Mouse (Mus musculus) CH12.LX (cell line): ENCODE measurements at regions not wholly inside any gene's neighbourhood (a gene's known extent, or its start where the extent isn't known, plus 50 kb on each side); places are given as distances from the start of the nearest gene placed in this dataset.

ENCODE experiments used
- DNase-seq: peaks from one replicate; pipeline ENCODE4 v3.0.0-alpha.2; 2013; ENCODE audit errors: extremely low read depth
- H3K27ac ChIP-seq: 2 replicates; pipeline ENCODE4 v1.5.1; 2012; ENCODE audit warnings: low read depth, mild to moderate bottlenecking, control low read depth, moderate library complexity; ENCODE audit not compliant: insufficient read depth
- H3K27me3 ChIP-seq: replicated peaks from 2 replicates; pipeline ENCODE3; 2012; ENCODE audit warnings: inconsistent platforms
- H3K36me3 ChIP-seq, 2 experiments: replicated peaks in 1 of 2; 2 replicates each; pipeline versions ENCODE3 to v1.6.1; 2012; ENCODE audit warnings: inconsistent platforms in 1 of 2, low read length in 1 of 2, mild to moderate bottlenecking in 1 of 2, mixed read lengths in 1 of 2, moderate library complexity in 1 of 2; ENCODE audit not compliant: control insufficient read depth in 1 of 2, insufficient read depth in 1 of 2
- H3K4me1 ChIP-seq, 2 experiments: 2 replicates each; pipeline ENCODE4 v1.6.1; 2012; ENCODE audit warnings: inconsistent platforms in 1 of 2, moderate library complexity in 1 of 2; ENCODE audit not compliant: insufficient read depth in 2 of 2, control insufficient read depth in 1 of 2
- H3K4me2 ChIP-seq: 2 replicates; pipeline ENCODE4 v1.6.1; 2012; ENCODE audit warnings: low read depth, mild to moderate bottlenecking, control low read depth; ENCODE audit not compliant: poor library complexity, insufficient read depth, severe bottlenecking
- H3K4me3 ChIP-seq, 3 experiments: fragments of 150-350 bp in 1 of 3; sonication (generic) in 1 of 3; replicated peaks in 1 of 3; 2 replicates each; pipeline versions ENCODE3 to v1.5.1; 2011 to 2012; ENCODE audit warnings: low read depth in 2 of 3, low read length in 2 of 3, mild to moderate bottlenecking in 2 of 3, moderate library complexity in 2 of 3, control low read depth in 1 of 3, improper control_type of control experiment in 1 of 3, inconsistent platforms in 1 of 3, mixed read lengths in 1 of 3; ENCODE audit not compliant: poor library complexity in 1 of 3
- H3K79me2 ChIP-seq: replicated peaks from 2 replicates; pipeline ENCODE4 v1.6.1; 2012; ENCODE audit warnings: mild to moderate bottlenecking, moderate library complexity; ENCODE audit not compliant: control insufficient read depth, poor library complexity, insufficient read depth, severe bottlenecking; ENCODE audit errors: extremely low read depth
- H3K9ac ChIP-seq: 2 replicates; pipeline ENCODE4 v1.6.1; 2012; ENCODE audit warnings: low read depth, mild to moderate bottlenecking, control low read depth, moderate library complexity; ENCODE audit not compliant: insufficient read depth
- H3K9me3 ChIP-seq: replicated peaks from 2 replicates; pipeline ENCODE3; 2012; ENCODE audit warnings: low read length, inconsistent platforms, mixed read lengths
- CHD1 ChIP-seq: IDR thresholded peaks from 2 replicates; pipeline ENCODE4 v1.6.1; 2012; ENCODE audit warnings: low read depth, low read length, improper control_type of control experiment, inconsistent platforms
- CHD2 ChIP-seq: IDR thresholded peaks from 2 replicates; pipeline ENCODE4 v1.6.1; 2011; ENCODE audit warnings: low read length, improper control_type of control experiment
- CTCF ChIP-seq, 2 experiments: IDR thresholded peaks in 1 of 2; conservative IDR thresholded peaks in 1 of 2; 2 replicates each; pipeline ENCODE4 v1.5.1; 2011 to 2012; ENCODE audit warnings: low read depth in 2 of 2, low read length in 2 of 2, improper control_type of control experiment in 1 of 2, inconsistent platforms in 1 of 2, mild to moderate bottlenecking in 1 of 2, moderate library complexity in 1 of 2
- ELF1 ChIP-seq: IDR thresholded peaks from 2 replicates; pipeline ENCODE4 v1.6.1; 2014; ENCODE audit warnings: low read depth, mild to moderate bottlenecking, inconsistent platforms, low read length, improper control_type of control experiment
- EP300 ChIP-seq: IDR thresholded peaks from 2 replicates; pipeline ENCODE4 v1.6.1; 2011; ENCODE audit warnings: low read length, improper control_type of control experiment
- ETS1 ChIP-seq: conservative IDR thresholded peaks from 2 replicates; pipeline ENCODE4 v1.6.1; 2012; ENCODE audit warnings: low read depth, mild to moderate bottlenecking, inconsistent platforms, low read length, improper control_type of control experiment, moderate library complexity
- GABPA ChIP-seq: IDR thresholded peaks from 2 replicates; pipeline ENCODE4 v1.6.1; 2012; ENCODE audit warnings: low read depth, low read length, improper control_type of control experiment, inconsistent platforms; ENCODE audit not compliant: insufficient replicate concordance
- IRF4 ChIP-seq: IDR thresholded peaks from 2 replicates; pipeline ENCODE4 v1.6.1; 2014; ENCODE audit warnings: low read depth, mild to moderate bottlenecking, inconsistent platforms, low read length, improper control_type of control experiment
- JUN ChIP-seq: IDR thresholded peaks from 2 replicates; pipeline ENCODE4 v1.6.1; 2011; ENCODE audit warnings: low read depth, mild to moderate bottlenecking, low read length, improper control_type of control experiment, moderate library complexity; ENCODE audit not compliant: insufficient read depth
- JUND ChIP-seq: conservative IDR thresholded peaks from 2 replicates; pipeline ENCODE4 v1.6.1; 2011; ENCODE audit warnings: low read depth, low read length, improper control_type of control experiment
- KAT2A ChIP-seq: IDR thresholded peaks from 2 replicates; pipeline ENCODE4 v1.6.1; 2012; ENCODE audit warnings: low read length, improper control_type of control experiment, inconsistent platforms; ENCODE audit not compliant: insufficient replicate concordance
- MAFK ChIP-seq: IDR thresholded peaks from 2 replicates; pipeline ENCODE4 v1.6.1; 2011; ENCODE audit warnings: low read length, improper control_type of control experiment; ENCODE audit not compliant: insufficient replicate concordance
- MAZ ChIP-seq: IDR thresholded peaks from 2 replicates; pipeline ENCODE4 v1.6.1; 2012; ENCODE audit warnings: low read depth, mild to moderate bottlenecking, inconsistent platforms, low read length, improper control_type of control experiment, moderate library complexity
- NRF1 ChIP-seq: IDR thresholded peaks from 2 replicates; pipeline ENCODE4 v1.6.1; 2014; ENCODE audit warnings: low read depth, mild to moderate bottlenecking, inconsistent platforms, low read length, improper control_type of control experiment, moderate library complexity
- PAX5 ChIP-seq: IDR thresholded peaks from 2 replicates; pipeline ENCODE4 v1.6.1; 2012; ENCODE audit warnings: low read length, inconsistent platforms, mixed read lengths
- POLR2AphosphoS2 ChIP-seq: IDR thresholded peaks from 2 replicates; pipeline ENCODE4 v1.6.1; 2011; ENCODE audit warnings: low read depth, low read length, improper control_type of control experiment
- TCF12 ChIP-seq: IDR thresholded peaks from 2 replicates; pipeline ENCODE4 v1.6.1; 2014; ENCODE audit warnings: low read depth, mild to moderate bottlenecking, inconsistent platforms, low read length, improper control_type of control experiment
- USF1 ChIP-seq: IDR thresholded peaks from 2 replicates; pipeline ENCODE4 v1.6.1; 2014; ENCODE audit warnings: low read depth, mild to moderate bottlenecking, inconsistent platforms, low read length, improper control_type of control experiment
- ZC3H11A ChIP-seq: IDR thresholded peaks from 2 replicates; pipeline ENCODE4 v1.6.1; 2012; ENCODE audit warnings: low read depth, mild to moderate bottlenecking, inconsistent platforms, low read length, improper control_type of control experiment
- ZKSCAN1 ChIP-seq: IDR thresholded peaks from 2 replicates; pipeline ENCODE4 v1.6.1; 2012; ENCODE audit warnings: low read depth, inconsistent platforms, low read length, improper control_type of control experiment, borderline replicate concordance
- ZNF384 ChIP-seq: IDR thresholded peaks from 2 replicates; pipeline ENCODE4 v1.6.1; 2012; ENCODE audit warnings: low read depth, low read length, improper control_type of control experiment, inconsistent platforms
- dilution Hi-C: fragments of 300-500 bp; cut with MboI; formaldehyde crosslinking; loops from 2 replicates; pipeline ENCODE4 v1.14.3; 2020; ENCODE audit warnings: low sequenced_read_pairs; ENCODE audit not compliant: extremely low pct_unique_long_range_greater_than_20kb, extremely low pct_ligation_motif_present
- in situ Hi-C: fragments of 300-500 bp; cut with MboI; formaldehyde crosslinking; loops from 3 replicates; pipeline ENCODE4 v1.14.3; 2019; ENCODE audit warnings: low sequenced_read_pairs, low pct_ligation_motif_present, low pct_unique_long_range_greater_than_20kb, mixed read lengths

DNA sequence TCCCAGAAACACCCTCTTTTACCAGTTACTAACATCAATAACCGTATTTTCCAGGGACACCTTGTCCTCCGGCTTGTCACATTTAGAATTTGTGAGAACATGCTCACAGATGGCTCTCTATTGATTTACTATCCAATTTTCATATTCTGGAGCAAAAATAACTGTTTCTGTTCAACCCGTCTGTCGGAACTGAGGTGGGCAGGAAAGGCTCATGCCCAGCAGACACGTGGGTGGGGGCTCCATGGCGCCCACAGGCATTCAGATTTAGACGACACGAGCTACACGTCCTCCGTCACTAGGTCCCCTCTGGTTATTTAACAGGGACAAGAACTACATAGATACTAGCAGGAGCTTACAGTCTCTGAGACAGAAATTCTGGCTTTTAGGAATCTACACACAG lies 262.2 kb upstream of the Sulf2 start:
- Histone ChIP-seq H3K36me3 (no peaks in the 10 kb centered on the region), H3K27ac (no peak overlapping the region), H3K9me3 (no peaks in the 10 kb centered on the region), H3K4me1 (peaks cover 0 to 7% of the 10 kb centered on the region in 2 experiments; a peak in 2 of 4 replicates), H3K9ac (no peak overlapping the region), H3K79me2 (no peaks in the 10 kb centered on the region), H3K4me3 (no peak overlapping the region), H3K27me3 (peaks cover 3% of the 10 kb centered on the region), H3K4me2 (no peak overlapping the region)
- no peak for DNase-seq
- in situ Hi-C loops (no loop called here), dilution Hi-C loops (no loop called here)
- TF ChIP-seq ETS1 (no peak), GABPA (no peak), ZC3H11A (no peak), TCF12 (no peak), CTCF (conservative IDR thresholded peaks at IDR 0.05 in 1 of 2, IDR thresholded peaks at IDR 0.05 in 1 of 2; ENCODE audit: low read depth in 2 of 2, low read length in 2 of 2) (no peak), MAFK (no peak), IRF4 (no peak), EP300 (no peak), KAT2A (no peak), ZNF384 (no peak), PAX5 (no peak), ELF1 (no peak), ZKSCAN1 (no peak), MAZ (no peak), CHD2 (no peak), USF1 (no peak), NRF1 (no peak), POLR2AphosphoS2 (no peak), JUND (no peak), CHD1 (no peak)

DNA sequence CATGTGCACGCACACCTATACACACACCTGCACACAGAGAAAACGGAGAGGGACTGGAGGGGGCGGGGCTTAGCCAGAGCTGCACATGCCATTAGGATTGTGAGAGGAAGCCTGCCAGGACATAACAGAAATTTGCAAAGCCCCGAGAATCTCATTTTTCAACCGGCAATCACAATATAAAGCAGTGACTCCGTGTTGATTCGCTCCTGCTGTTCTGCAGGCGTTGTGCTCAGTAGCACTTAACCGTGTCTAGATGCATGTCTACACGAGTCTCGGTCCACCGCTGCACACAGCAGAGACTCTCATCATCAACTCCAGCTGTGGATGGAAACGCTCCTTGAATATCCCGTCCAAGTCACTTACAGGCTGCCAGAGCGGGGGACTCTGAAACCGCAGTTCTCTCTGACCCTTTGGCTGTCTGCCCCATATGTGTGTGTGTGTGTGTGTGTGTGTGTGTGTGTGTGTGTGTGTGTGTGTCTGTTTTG lies 260.1 kb upstream of the Sulf2 start:
- no peaks in the 10 kb centered on the region for H3K79me2 ChIP-seq
- no peak overlapping the region for H3K9ac ChIP-seq
- TF ChIP-seq CTCF (conservative IDR thresholded peaks at IDR 0.05 in 1 of 2, IDR thresholded peaks at IDR 0.05 in 1 of 2; ENCODE audit: low read depth in 2 of 2, low read length in 2 of 2) (no peak), NRF1 (no peak), PAX5 (no peak), CHD1 (no peak), JUN (no peak), USF1 (no peak)
- in situ Hi-C loops (no loop called here), dilution Hi-C loops (no loop called here)
- no peaks in the 10 kb centered on the region for H3K36me3 ChIP-seq
- peaks cover 0 to 12% of the 10 kb centered on the region in 2 experiments; a peak in 2 of 4 replicates for H3K4me1 ChIP-seq
- H3K4me2 ChIP-seq = no peak overlapping the region
- H3K27me3 ChIP-seq = peaks cover 10% of the 10 kb centered on the region
- no peak overlapping the region for H3K4me3 ChIP-seq
- H3K9me3 ChIP-seq = no peaks in the 10 kb centered on the region
- H3K27ac ChIP-seq = no peak overlapping the region
- no peak for DNase-seq
